ENCODE assay signal across 8 mouse cellular contexts in genomic region chr5:67847253-67848165, GRCm38 (mm10). TPM values are rescaled to one million over a fixed set of nuclear protein-coding genes. Genes with fewer than 3 reads are reported as not detected.
DNase-seq lines count a peak whose midpoint lies in the region; ATAC-seq and TF ChIP-seq lines count a peak whose summit lies in the region.

Gene Atp8a1 (minus strand): TSS chr5:67847434.

- peak; percentile 99 for DNase-seq in Muller cell, postnatal 12 days (ENCODE audit: inconsistent ontology term)
- peak; percentile 99 to 100 for DNase-seq in cerebellum, postnatal 10 days
- peak; percentile 97 to 99 for DNase-seq in frontal cortex, postnatal 10 days (ENCODE audit: low spot score in 2 of 2)
- DNase-seq in layer of hippocampus, postnatal 10 days (ENCODE audit: low spot score in 2 of 2): peak; percentile 98 to 99
- peak; percentile 98 for DNase-seq in lung, postnatal 0 days (ENCODE audit: low spot score)
- DNase-seq in ovary, postnatal 10 days (ENCODE audit: low spot score): peak; percentile 97
- peak; percentile 97 for DNase-seq in thymus, postnatal 0 days (ENCODE audit: low spot score)

- peak; percentile 93 for ATAC-seq in hindbrain, embryonic 12.5 days (ENCODE audit: low FRiP score)
- peak; percentile 97 for ATAC-seq in lung, postnatal 0 days

- peak; percentile 46 for TF ChIP-seq CTCF in lung, postnatal 0 days (IDR thresholded peaks at IDR 0.05)

- WGBS in hindbrain, embryonic 12.5 days: 1% methylated on average over 49 of the region's 64 CpGs
- 1% methylated on average over 50 of the region's 64 CpGs for WGBS in lung, postnatal 0 days

- peaks cover 40% of the 10 kb centered on the region for H3K4me1 ChIP-seq in hindbrain, embryonic 12.5 days
- H3K4me1 ChIP-seq in lung, postnatal 0 days (ENCODE audit: insufficient read depth, low read depth, low read length): peaks cover 7% of the 10 kb centered on the region; the same call in 1 of the 2 replicates

- H3K4me3 ChIP-seq in hindbrain, embryonic 12.5 days: peak within 1 kb of the TSS; percentile 83
- H3K4me3 ChIP-seq in lung, postnatal 0 days (ENCODE audit: low read depth, low read length): peak within 1 kb of the TSS; percentile 83

- H3K9ac ChIP-seq in hindbrain, embryonic 12.5 days: peak within 1 kb of the TSS; percentile 67
- H3K9ac ChIP-seq in lung, postnatal 0 days (replicated peaks; ENCODE audit: low read depth): peak within 1 kb of the TSS; percentile 66

- no peaks in the 10 kb centered on the region for H3K36me3 ChIP-seq in hindbrain, embryonic 12.5 days
- H3K36me3 ChIP-seq in lung, postnatal 0 days (ENCODE audit: insufficient read depth, low read length): no peaks in the 10 kb centered on the region

- H3K27me3 ChIP-seq in hindbrain, embryonic 12.5 days: no peaks in the 10 kb centered on the region
- no peaks in the 10 kb centered on the region for H3K27me3 ChIP-seq in lung, postnatal 0 days (replicated peaks; ENCODE audit: insufficient read depth, low read length)

- H3K4me2 ChIP-seq in hindbrain, embryonic 12.5 days (replicated peaks): peak within 1 kb of the TSS; percentile 80
- H3K4me2 ChIP-seq in lung, postnatal 0 days (replicated peaks; ENCODE audit: low read depth, low read length): peak within 1 kb of the TSS; percentile 82

- no peak for TF ChIP-seq EP300 in lung, postnatal 0 days (IDR thresholded peaks at IDR 0.05)

- H3K9me3 ChIP-seq in hindbrain, embryonic 12.5 days (replicated peaks): no peaks in the 10 kb centered on the region
- H3K9me3 ChIP-seq in lung, postnatal 0 days (ENCODE audit: low read length): no peaks in the 10 kb centered on the region

- peak within 1 kb of the TSS; percentile 88 for H3K27ac ChIP-seq in hindbrain, embryonic 12.5 days
- peak within 1 kb of the TSS; percentile 91 for H3K27ac ChIP-seq in lung, postnatal 0 days (ENCODE audit: low read length)

RNA-seq across cellular contexts. Expression of gene Atp8a1, which starts in this region (rescaled TPM):
- polyA plus RNA-seq in hindbrain, embryonic 12.5 days (2016; fragmentation: Nextera tagmentation; extraction: Ambion mirVana): 34.0 and 37.3 TPM in 2 replicates
- total RNA-seq in layer of hippocampus, postnatal 10 days (2021): 100 to 1,000 TPM; 130 to 147 TPM
- 68.9 and 88.2 TPM in 2 replicates for polyA plus RNA-seq in lung, postnatal 0 days (2015; fragmentation: Nextera tagmentation; extraction: Ambion mirVana)
- polyA plus RNA-seq in thymus, postnatal 0 days (2015; fragmentation: Nextera tagmentation; extraction: Ambion mirVana): 16.5 and 16.7 TPM in 2 replicates

Comparison
In these comparisons a context has a peak if more than half of its experiments do, and no peak if none do; other contexts are left out.
1. Peak in every context shown above with its lines: DNase-seq, ATAC-seq, H3K4me3 ChIP-seq and H3K27ac ChIP-seq.